Mouse (Mus musculus) ES-Bruce4 (cell line): Measurements from ENCODE around the gene Rabl2. TPM values are rescaled to one million over a fixed set of nuclear protein-coding genes. Genes with fewer than 3 reads are reported as not detected.

Experiments
- H3K27ac ChIP-seq: 2 replicates; pipeline ENCODE4 v1.5.1; 2012; ENCODE audit warnings: low read length, inconsistent platforms; ENCODE audit not compliant: insufficient read depth
- H3K27me3 ChIP-seq: 2 replicates; pipeline ENCODE4 v1.6.1; 2012; ENCODE audit warnings: mild to moderate bottlenecking, low read length, inconsistent platforms; ENCODE audit not compliant: control insufficient read depth, poor library complexity, insufficient read depth, severe bottlenecking
- H3K36me3 ChIP-seq: 2 replicates; pipeline ENCODE4 v1.6.1; 2012; ENCODE audit warnings: inconsistent platforms, mild to moderate bottlenecking, low read length, moderate library complexity; ENCODE audit not compliant: control insufficient read depth, poor library complexity, insufficient read depth, severe bottlenecking
- H3K4me1 ChIP-seq: one replicate; pipeline ENCODE4 v1.8.1; 2011; ENCODE audit warnings: low read length; ENCODE audit not compliant: control insufficient read depth, insufficient read depth
- H3K4me3 ChIP-seq: 2 replicates; pipeline ENCODE4 v1.5.1; 2011; ENCODE audit warnings: low read depth, mild to moderate bottlenecking, low read length
- H3K9ac ChIP-seq: 2 replicates; pipeline ENCODE4 v1.6.1; 2012; ENCODE audit warnings: low read depth, mild to moderate bottlenecking, inconsistent platforms; ENCODE audit not compliant: poor library complexity, severe bottlenecking
- H3K9me3 ChIP-seq: replicated peaks from 2 replicates; pipeline ENCODE4 v1.6.1; 2012; ENCODE audit warnings: mild to moderate bottlenecking, low read length, inconsistent platforms; ENCODE audit not compliant: control insufficient read depth, poor library complexity, insufficient read depth, severe bottlenecking
- CTCF ChIP-seq: IDR thresholded peaks from one replicate; pipeline ENCODE4 v1.8.1; 2011; ENCODE audit warnings: low read depth, low read length
- EP300 ChIP-seq: IDR thresholded peaks from 2 replicates; pipeline ENCODE4 v1.6.1; 2011; ENCODE audit warnings: low read depth, low read length; ENCODE audit not compliant: insufficient read depth
- POLR2A ChIP-seq: IDR thresholded peaks from one replicate; pipeline ENCODE4 v1.8.1; 2011; ENCODE audit warnings: low read length; ENCODE audit not compliant: insufficient read depth
- polyA plus RNA-seq: library from polyadenylated mRNA; stranded (reverse); fragments of >200 nt; gene quantifications from 2 replicates; pipeline ENCODE4 v1.2.4, GENCODE M21; 2011; ENCODE audit warnings: low read depth; ENCODE audit not compliant: missing spikeins, insufficient read depth, insufficient read length

The Rabl2 gene
- polyA plus RNA-seq, 1 experiment = 12.6 TPM

GRCm38 (mm10) chr15:89582494-89582893, 9.2 kb downstream of the Rabl2 start:
- H3K4me3 ChIP-seq = no peak overlapping the region
- TF ChIP-seq CTCF (no peak), EP300 (no peak), POLR2A (no peak)
- H3K36me3 ChIP-seq = no peaks in the 10 kb centered on the region
- no peaks in the 10 kb centered on the region for H3K4me1 ChIP-seq
- no peaks in the 10 kb centered on the region for H3K9me3 ChIP-seq
- no peak overlapping the region for H3K27ac ChIP-seq
- no peak overlapping the region for H3K9ac ChIP-seq
- H3K27me3 ChIP-seq = no peaks in the 10 kb centered on the region

GRCm38 (mm10) chr15:89572147-89572546, 19.6 kb downstream of the Rabl2 start:
- Histone ChIP-seq H3K27me3 (no peaks in the 10 kb centered on the region), H3K9me3 (no peaks in the 10 kb centered on the region), H3K4me3 (no peak overlapping the region), H3K9ac (no peak overlapping the region), H3K27ac (no peak overlapping the region), H3K4me1 (no peaks in the 10 kb centered on the region), H3K36me3 (no peaks in the 10 kb centered on the region)
- no peak for TF ChIP-seq POLR2A
- TF ChIP-seq EP300 = no peak
- no peak for TF ChIP-seq CTCF

- H3K27me3 ChIP-seq = no peaks in the 10 kb centered on the region
- TF ChIP-seq EP300 (no peak), POLR2A (no peak), CTCF (no peak)
- H3K4me3 ChIP-seq = no peak within 1 kb of the TSS
- no peak within 1 kb of the TSS for H3K27ac ChIP-seq
- H3K36me3 ChIP-seq = no peaks in the 10 kb centered on the region
- H3K9ac ChIP-seq = no peak within 1 kb of the TSS
- H3K9me3 ChIP-seq = no peaks in the 10 kb centered on the region
- H3K4me1 ChIP-seq = no peaks in the 10 kb centered on the region
These were observed 23.6 kb downstream of the Rabl2 start, which contains the start of gene Acr for GRCm38 (mm10) chr15:89568114-89568513. Acr (plus strand) TSS chr15:89568326.

DNA sequence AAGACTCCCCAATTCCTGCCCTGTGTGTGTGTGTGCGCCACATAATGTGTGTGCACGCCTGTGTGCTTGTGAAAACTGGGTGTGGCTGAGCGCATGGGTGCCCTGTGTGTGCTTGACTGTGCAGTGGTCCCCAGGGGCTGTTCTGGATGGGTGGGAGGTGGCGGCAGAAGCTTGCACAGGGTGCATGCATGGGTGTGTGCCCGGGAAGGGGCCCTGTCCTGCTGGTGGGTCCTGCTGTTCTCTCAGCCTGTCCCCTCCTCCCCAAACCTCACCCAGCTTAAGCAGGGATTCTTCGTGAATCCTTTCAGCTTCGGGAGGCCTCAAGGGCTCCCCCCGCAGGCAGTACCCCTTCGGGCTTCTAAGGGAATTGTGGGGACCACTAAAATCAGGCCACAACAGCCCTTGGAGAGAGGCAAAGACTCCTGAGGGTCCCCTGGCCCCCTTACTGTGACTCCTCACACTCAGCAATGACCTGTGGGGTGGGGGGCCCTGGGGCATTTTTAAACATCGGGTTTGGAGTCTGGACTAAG, 32.5 kb downstream of the Rabl2 start:
- no peak overlapping the region for H3K4me3 ChIP-seq
- no peaks in the 10 kb centered on the region for H3K4me1 ChIP-seq
- no peak overlapping the region for H3K27ac ChIP-seq
- H3K9ac ChIP-seq = no peak overlapping the region
- no peaks in the 10 kb centered on the region for H3K36me3 ChIP-seq
- H3K27me3 ChIP-seq = no peaks in the 10 kb centered on the region
- TF ChIP-seq CTCF (peak; percentile 40), POLR2A (no peak)
- no peaks in the 10 kb centered on the region for H3K9me3 ChIP-seq

- no peak overlapping the region for H3K27ac ChIP-seq
- H3K27me3 ChIP-seq = no peaks in the 10 kb centered on the region
These were observed 33.7 kb downstream of the Rabl2 start for GRCm38 (mm10) chr15:89557996-89558390.

DNA sequence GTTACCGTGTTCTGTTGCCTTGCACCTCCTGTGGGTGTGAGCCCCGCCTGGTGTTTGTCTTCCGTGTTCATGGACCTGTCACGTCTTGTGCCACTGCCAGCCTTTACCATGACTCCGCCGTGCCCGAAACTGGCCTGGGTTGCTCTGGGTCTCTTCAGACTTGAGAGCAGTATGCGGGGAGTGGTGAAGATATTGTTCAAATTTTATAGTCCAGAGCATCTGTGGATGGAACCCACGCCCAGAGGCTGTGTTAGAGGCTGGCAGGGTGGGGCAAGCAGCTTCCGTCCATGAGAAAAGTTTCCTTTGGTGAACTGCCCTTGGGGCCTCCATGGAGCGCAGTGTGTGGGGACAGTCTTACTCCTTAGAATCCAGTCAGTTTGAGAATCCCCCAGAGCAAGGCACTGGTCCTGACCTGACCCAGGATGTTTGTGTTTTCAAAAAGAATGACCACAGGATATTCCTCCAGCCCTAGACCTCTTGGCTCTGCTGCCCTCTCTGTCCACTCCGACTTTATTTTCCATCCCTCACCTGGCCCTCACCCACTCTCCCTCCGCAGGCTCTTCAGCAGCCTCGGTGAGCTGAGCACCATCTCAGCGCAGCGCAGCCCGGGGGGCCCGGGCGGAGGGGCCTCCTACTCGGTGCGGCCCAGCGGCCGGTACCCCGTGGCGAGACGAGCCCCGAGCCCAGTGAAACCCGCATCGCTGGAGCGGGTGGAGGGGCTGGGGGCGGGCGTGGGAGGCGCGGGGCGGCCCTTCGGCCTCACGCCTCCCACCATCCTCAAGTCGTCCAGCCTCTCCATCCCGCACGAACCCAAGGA, 34.3 kb downstream of the Rabl2 start:
- no peak for TF ChIP-seq POLR2A
- no peak for TF ChIP-seq EP300
- TF ChIP-seq CTCF = no peak
- no peak overlapping the region for H3K27ac ChIP-seq
- H3K36me3 ChIP-seq = no peaks in the 10 kb centered on the region
- no peaks in the 10 kb centered on the region for H3K9me3 ChIP-seq
- peak overlapping the region; percentile 24; the same call in 1 of the 2 replicates for H3K9ac ChIP-seq
- H3K27me3 ChIP-seq = no peaks in the 10 kb centered on the region
- peak overlapping the region; percentile 57 for H3K4me3 ChIP-seq
- no peaks in the 10 kb centered on the region for H3K4me1 ChIP-seq

More at GRCm38 (mm10) chr15:89557996-89558390, 33.7 kb downstream of the Rabl2 start:
- no peak for TF ChIP-seq CTCF
- TF ChIP-seq POLR2A = no peak
- no peak for TF ChIP-seq EP300
- Histone ChIP-seq H3K36me3 (no peaks in the 10 kb centered on the region), H3K9me3 (no peaks in the 10 kb centered on the region), H3K4me1 (no peaks in the 10 kb centered on the region), H3K9ac (peak overlapping the region; percentile 24; the same call in 1 of the 2 replicates), H3K4me3 (peak overlapping the region; percentile 32)
